19 mouse cellular contexts compared by ENCODE assay signal in the genomic region with DNA sequence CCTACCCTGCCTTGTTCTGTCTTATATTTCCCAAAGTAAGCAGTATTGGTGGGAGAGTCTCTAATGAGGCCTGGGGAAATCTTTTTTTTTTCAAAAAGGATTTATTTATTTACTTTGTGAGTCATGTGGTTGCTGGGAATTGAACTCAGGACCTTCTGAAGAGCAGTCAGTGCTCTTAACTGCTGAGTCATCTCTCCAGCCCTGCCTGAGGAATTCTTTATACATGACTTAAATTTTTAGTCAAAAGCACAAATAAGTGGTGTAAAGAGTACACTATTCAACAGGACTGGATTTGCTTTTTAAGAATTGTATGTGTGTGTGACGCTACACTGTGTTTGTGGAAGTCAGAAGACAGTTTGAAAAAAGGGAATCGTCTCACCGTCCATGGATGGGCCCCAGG.
"Had no signal": no experiment of that assay in that cellular context is flagged by ENCODE, and none has a peak within 500 bp of the region (broad histone marks: within the 10 kb centered on the region; RNA-seq: fewer than 3 reads in every experiment).

No protein-coding gene starts in this region.

- H3K9me3 ChIP-seq: kidney, embryonic 15.5 days; liver, embryonic 13.5 days; midbrain, embryonic 13.5 days; neural tube, embryonic 13.5 days; stomach, embryonic 15.5 days had no signal

- ATAC-seq: midbrain, embryonic 13.5 days; midbrain, embryonic 16.5 days had no signal

- H3K4me3 ChIP-seq: kidney, embryonic 15.5 days; left cerebral cortex, adult 2 months; liver, embryonic 13.5 days; midbrain, embryonic 13.5 days; myocyte; neural tube, embryonic 13.5 days; stomach, embryonic 15.5 days had no signal

- DNase-seq: kidney, adult 8-10 months; kidney, postnatal 10 days; kidney, postnatal 36 days; layer of hippocampus, postnatal 36 days; liver, embryonic 13.5 days; lung, adult 2 months; lung, postnatal 14 days; lung, postnatal 4 days; retina, postnatal 1 day; right cerebral cortex, postnatal 4 days; thymus, adult 18-20 months; thymus, postnatal 36 days had no signal

- H3K27me3 ChIP-seq: kidney, embryonic 15.5 days; liver, embryonic 13.5 days; midbrain, embryonic 13.5 days; neural tube, embryonic 13.5 days; stomach, embryonic 15.5 days had no signal

- H3K9ac ChIP-seq: kidney, embryonic 15.5 days; liver, embryonic 13.5 days; midbrain, embryonic 13.5 days; neural tube, embryonic 13.5 days; stomach, embryonic 15.5 days had no signal

- H3K4me1 ChIP-seq: kidney, embryonic 15.5 days; midbrain, embryonic 13.5 days; neural tube, embryonic 13.5 days; stomach, embryonic 15.5 days had no signal

- H3K4me2 ChIP-seq: kidney, embryonic 15.5 days; liver, embryonic 13.5 days; midbrain, embryonic 13.5 days; neural tube, embryonic 13.5 days; stomach, embryonic 15.5 days had no signal

- H3K27ac ChIP-seq: kidney, embryonic 15.5 days; left cerebral cortex, adult 2 months; liver, embryonic 13.5 days; midbrain, embryonic 13.5 days; neural tube, embryonic 13.5 days; stomach, embryonic 15.5 days had no signal
